Mouse (Mus musculus): ENCODE results near the gene Tubb5.

GRCm38 (mm10) chr17:35879245-35880057 is 41.3 kb upstream of the Tubb5 start, which contains the start of gene Dhx16:
- peak; percentile 28 for TF ChIP-seq POLR2A (IDR thresholded peaks at IDR 0.05; ENCODE audit: low read depth, low read length)
- peak; percentile 81 for TF ChIP-seq CTCF (conservative IDR thresholded peaks at IDR 0.05; ENCODE audit: insufficient read depth, insufficient read length, low read depth, low read length)
